Mouse (Mus musculus) midbrain, postnatal 0 days (tissue): ENCODE results near the gene Slc25a19. TPM values are rescaled to one million over a fixed set of nuclear protein-coding genes. Genes with fewer than 3 reads are reported as not detected.

Experiments
- ATAC-seq: fragments of 200-750 bp; cut with Nextera tagmentation; 2 replicates; pipeline ENCODE4 v1.8.0; 2017; ENCODE audit warnings: moderate number of reproducible peaks, mild to moderate bottlenecking, moderate TSS enrichment, moderate library complexity; ENCODE audit not compliant: low FRiP score
- DNase-seq: peaks from one replicate; pipeline ENCODE4 v3.0.0-alpha.2; 2015; ENCODE audit warnings: low spot score
- H3K27ac ChIP-seq: fragments of 300-500 bp; sonication (generic); 2 replicates; pipeline ENCODE4 v1.5.1; 2014; ENCODE audit warnings: low read depth, mild to moderate bottlenecking, low read length, mixed read lengths
- H3K27me3 ChIP-seq: fragments of 300-500 bp; sonication (generic); 2 replicates; pipeline ENCODE4 v1.6.1; 2014; ENCODE audit warnings: low read length, control low read depth, mixed read lengths; ENCODE audit not compliant: insufficient read depth
- H3K36me3 ChIP-seq: fragments of 300-500 bp; sonication (generic); 2 replicates; pipeline ENCODE4 v1.6.1; 2014; ENCODE audit warnings: low read length, control low read depth, mixed read lengths; ENCODE audit not compliant: insufficient read depth
- H3K4me1 ChIP-seq: fragments of 300-500 bp; sonication (generic); 2 replicates; pipeline ENCODE4 v1.6.1; 2014; ENCODE audit warnings: mild to moderate bottlenecking, control low read depth, antibody characterized with exemption, low read length, mixed read lengths; ENCODE audit not compliant: insufficient read depth
- H3K4me2 ChIP-seq: fragments of 300-500 bp; sonication (generic); 2 replicates; pipeline ENCODE4 v1.6.1; 2014; ENCODE audit warnings: low read depth, mild to moderate bottlenecking, low read length, mixed read lengths; ENCODE audit not compliant: poor library complexity, severe bottlenecking
- H3K4me3 ChIP-seq: fragments of 300-500 bp; sonication (generic); 2 replicates; pipeline ENCODE4 v1.5.1; 2014; ENCODE audit warnings: low read depth, mild to moderate bottlenecking, low read length, moderate library complexity
- H3K9ac ChIP-seq: fragments of 300-500 bp; sonication (generic); replicated peaks from 2 replicates; pipeline ENCODE4 v1.6.1; 2014; ENCODE audit warnings: mild to moderate bottlenecking, low read length, moderate library complexity, mixed read lengths; ENCODE audit not compliant: poor library complexity, severe bottlenecking
- H3K9me3 ChIP-seq: fragments of 300-500 bp; sonication (generic); 2 replicates; pipeline ENCODE4 v1.6.1; 2016; ENCODE audit warnings: low read length, control low read depth
- CTCF ChIP-seq: IDR thresholded peaks from 2 replicates; pipeline ENCODE4 v1.5.1; 2016; ENCODE audit warnings: antibody characterized with exemption, mild to moderate bottlenecking
- WGBS: fragments of 180-500 bp; shearing (Covaris S2); extraction: QIAGEN DNeasy Blood & Tissue Kit; methylation state at CpG from one replicate; pipeline ENCODE4 v1.1.7; 2014; 5-methylcytosine and 5-hydroxymethylcytosine counted together
- polyA plus RNA-seq: library from polyadenylated mRNA; unstranded; fragments of >200 nt; fragmentation: Nextera tagmentation; extraction: Ambion mirVana; gene quantifications from 2 replicates; pipeline ENCODE4 v1.2.1, GENCODE M21; 2015
- total RNA-seq: library from RNA; depleted of rRNA; stranded (reverse); fragments of >200 nt; gene quantifications from 2 replicates; pipeline ENCODE4 v1.2.3, GENCODE M21; 2014

The Slc25a19 gene
- total and polyA plus RNA-seq, 2 experiments from 2014 or later, result 35.7 to 49.6 TPM

- Histone ChIP-seq H3K4me3 (no peak overlapping the region), H3K36me3 (no peaks in the 10 kb centered on the region), H3K27ac (no peak overlapping the region), H3K9ac (no peak overlapping the region), H3K27me3 (no peaks in the 10 kb centered on the region), H3K4me1 (no peaks in the 10 kb centered on the region), H3K9me3 (no peaks in the 10 kb centered on the region), H3K4me2 (no peak overlapping the region)
- 92% methylated on average over 10 of the region's 10 CpGs for WGBS
- DNase-seq (no peak), ATAC-seq (no peak)
- TF ChIP-seq CTCF, result no peak
Measured at GRCm38 (mm10) chr11:115632862-115633261, 4.8 kb upstream of the Slc25a19 start.

GRCm38 (mm10) chr11:115632247-115632646 lies 4.2 kb upstream of the Slc25a19 start:
- Histone ChIP-seq H3K27me3 (no peaks in the 10 kb centered on the region), H3K9ac (no peak overlapping the region), H3K4me2 (no peak overlapping the region), H3K36me3 (no peaks in the 10 kb centered on the region), H3K27ac (no peak overlapping the region), H3K4me3 (no peak overlapping the region), H3K9me3 (no peaks in the 10 kb centered on the region), H3K4me1 (no peaks in the 10 kb centered on the region)
- DNase-seq (no peak), ATAC-seq (no peak)
- TF ChIP-seq CTCF, result no peak
- 71% methylated on average over 7 of the region's 7 CpGs for WGBS

GRCm38 (mm10) chr11:115631505-115631890 lies 3.4 kb upstream of the Slc25a19 start:
- no peak overlapping the region for H3K9ac ChIP-seq
- H3K9me3 ChIP-seq, result no peaks in the 10 kb centered on the region
- H3K4me3 ChIP-seq, result no peak overlapping the region
- no peak for ATAC-seq
- H3K36me3 ChIP-seq, result no peaks in the 10 kb centered on the region
- no peak overlapping the region for H3K27ac ChIP-seq
- H3K4me2 ChIP-seq, result no peak overlapping the region
- peaks cover 4% of the 10 kb centered on the region for H3K4me1 ChIP-seq
- H3K27me3 ChIP-seq, result no peaks in the 10 kb centered on the region
- no peak for DNase-seq
- peak; percentile 67 for TF ChIP-seq CTCF
- 17% methylated on average over 3 of the region's 3 CpGs for WGBS

- H3K27ac ChIP-seq, result no peak overlapping the region
- H3K27me3 ChIP-seq, result no peaks in the 10 kb centered on the region
- no peak overlapping the region for H3K4me3 ChIP-seq
- H3K9me3 ChIP-seq, result no peaks in the 10 kb centered on the region
- H3K36me3 ChIP-seq, result no peaks in the 10 kb centered on the region
- no peak overlapping the region for H3K9ac ChIP-seq
- no peak overlapping the region for H3K4me2 ChIP-seq
- TF ChIP-seq CTCF, result no peak
- ATAC-seq (no peak), DNase-seq (no peak)
- WGBS, result 50% methylated on average over 16 of the region's 16 CpGs
- peaks cover 4% of the 10 kb centered on the region for H3K4me1 ChIP-seq
Measured at GRCm38 (mm10) chr11:115630532-115631504, 2.7 kb upstream of the Slc25a19 start.

- H3K4me1 ChIP-seq, result peaks cover 4% of the 10 kb centered on the region
- H3K4me2 ChIP-seq, result no peak overlapping the region
- no peak overlapping the region for H3K9ac ChIP-seq
- H3K27ac ChIP-seq, result no peak overlapping the region
- no peak for ATAC-seq
- TF ChIP-seq CTCF, result no peak
- 89% methylated on average over 13 of the region's 13 CpGs for WGBS
- no peak overlapping the region for H3K4me3 ChIP-seq
- no peaks in the 10 kb centered on the region for H3K27me3 ChIP-seq
- no peaks in the 10 kb centered on the region for H3K9me3 ChIP-seq
- no peak for DNase-seq
- H3K36me3 ChIP-seq, result no peaks in the 10 kb centered on the region
Measured at GRCm38 (mm10) chr11:115629734-115630531, 1.8 kb upstream of the Slc25a19 start.
